Mouse (Mus musculus) ovary, postnatal 10 days (tissue): ENCODE results near the gene Sp2.
A peak's percentile ranks its signal among the peaks of the same experiment; 100 is the strongest.

Experiments used
- DNase-seq: peaks from one replicate; pipeline ENCODE4 v3.0.0; 2022; ENCODE audit warnings: low spot score

Gene Sp2

DNA sequence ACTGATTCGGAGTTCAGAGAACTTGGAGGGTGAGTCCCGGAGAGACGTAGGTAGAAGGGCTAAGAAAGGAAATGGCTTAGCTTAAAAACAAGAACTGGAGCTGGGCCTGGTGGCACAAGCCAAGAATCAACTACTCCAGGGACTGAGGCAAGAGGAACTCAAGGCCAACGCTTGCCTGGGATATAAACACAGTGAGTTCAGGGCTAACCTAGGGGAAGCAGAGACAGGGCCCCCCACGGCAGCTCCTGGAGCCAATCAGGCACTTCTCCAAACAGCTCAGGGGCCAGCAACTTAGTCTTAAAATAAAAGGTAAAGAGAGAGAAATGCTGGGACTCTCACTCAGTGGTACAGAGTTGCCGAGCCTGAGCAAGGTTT lies 44.3 kb downstream of the Sp2 start:
- no peak for DNase-seq

DNA sequence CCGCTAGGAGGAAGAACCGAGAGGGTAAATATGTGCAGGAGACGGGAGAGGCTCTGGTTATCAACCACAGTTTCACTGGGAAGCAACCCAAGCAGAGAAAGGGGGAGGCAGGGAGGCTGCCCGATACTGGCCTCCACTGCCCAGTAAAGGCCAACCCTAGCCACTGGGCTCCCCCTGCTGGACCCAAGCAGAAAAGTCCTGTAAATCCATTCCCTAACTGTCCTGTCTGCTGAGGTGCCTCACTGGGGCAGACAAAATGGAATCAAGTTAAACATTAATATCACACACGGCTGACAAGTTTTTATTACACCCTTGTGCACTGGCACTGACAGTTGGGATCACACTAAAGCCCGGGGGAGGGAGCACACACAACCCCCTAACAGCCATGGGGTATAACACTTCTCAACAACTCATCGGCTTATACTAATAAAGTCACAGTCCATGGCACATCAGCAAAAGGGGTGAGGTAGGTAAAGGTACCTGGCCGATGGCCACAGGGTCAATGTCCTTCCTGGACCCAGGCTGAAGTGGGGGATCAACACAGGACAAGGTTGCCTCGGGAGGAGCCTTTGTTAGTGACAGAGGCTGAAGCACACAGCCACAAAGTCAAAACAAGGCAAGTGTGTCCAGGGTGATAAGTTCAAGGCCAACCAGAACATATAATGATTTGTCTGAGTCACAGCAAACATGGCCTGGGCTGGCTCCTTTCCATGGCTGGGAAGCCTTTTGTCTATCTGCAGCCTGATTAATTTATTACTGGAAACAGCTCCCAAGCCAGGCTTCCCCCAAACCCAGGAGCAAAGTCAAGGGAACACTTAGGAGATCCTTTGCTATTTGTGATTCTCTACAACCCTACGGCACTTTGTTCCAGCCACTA lies 45.0 kb downstream of the Sp2 start:
- no peak for DNase-seq

DNA sequence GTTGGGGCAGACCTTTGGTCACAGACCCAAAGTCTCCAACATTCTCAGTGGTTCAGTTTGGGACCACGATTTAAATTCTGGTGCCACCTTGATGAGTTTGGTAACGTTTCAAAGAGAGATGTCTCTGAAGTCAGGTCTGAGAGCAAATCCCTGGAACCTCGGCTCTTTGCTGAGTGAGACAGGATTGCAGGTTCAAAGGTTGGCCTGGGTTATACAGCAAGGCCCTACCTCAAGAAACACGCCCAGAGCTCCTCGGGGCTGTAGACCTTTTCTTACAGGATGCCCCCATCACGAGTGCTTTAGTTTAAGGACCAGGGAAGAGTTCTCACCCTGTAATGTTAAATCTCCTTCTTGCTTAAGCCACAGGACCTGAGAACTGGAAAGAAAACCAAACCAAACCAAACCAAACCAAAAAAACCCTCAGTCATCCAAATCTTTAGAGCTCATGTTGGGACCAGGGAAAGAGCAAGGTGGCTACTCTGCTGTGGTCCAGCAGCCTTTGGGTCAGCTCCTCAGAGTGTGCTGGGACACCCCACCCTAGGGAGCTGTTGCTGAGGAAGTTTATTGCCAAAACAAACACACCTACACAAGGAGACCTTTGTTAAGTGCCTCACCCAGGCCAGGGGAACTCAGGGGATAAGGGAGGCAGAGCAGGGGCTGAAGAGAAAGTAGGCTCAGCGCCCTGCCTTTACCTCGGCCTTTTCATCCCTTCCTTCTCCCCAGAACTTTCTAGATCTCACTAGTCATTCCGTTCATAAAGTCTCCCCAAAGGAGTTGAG lies 46.7 kb downstream of the Sp2 start:
- no peak for DNase-seq

DNA sequence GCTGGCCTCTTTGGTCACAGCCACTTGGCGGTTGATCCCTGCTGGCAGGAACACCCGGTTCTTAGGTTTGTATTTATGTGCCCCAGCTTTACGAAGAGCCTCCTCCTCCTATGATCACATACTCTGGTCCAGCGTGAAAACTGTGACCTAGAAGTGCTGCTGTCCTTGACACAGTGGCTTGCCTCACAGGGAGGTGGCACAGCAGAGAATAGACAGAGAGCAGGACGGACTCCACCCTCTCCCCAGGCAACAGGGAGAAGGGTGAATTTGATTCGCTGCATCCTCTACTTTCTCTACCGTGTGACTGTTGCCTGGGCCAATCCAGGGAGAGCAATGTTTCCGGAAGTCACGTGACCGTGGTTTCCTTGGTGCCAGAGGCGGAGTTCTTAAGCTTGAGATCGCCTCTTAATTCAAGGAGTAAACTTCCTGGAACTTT lies 47.8 kb downstream of the Sp2 start:
- DNase-seq = no peak

DNA sequence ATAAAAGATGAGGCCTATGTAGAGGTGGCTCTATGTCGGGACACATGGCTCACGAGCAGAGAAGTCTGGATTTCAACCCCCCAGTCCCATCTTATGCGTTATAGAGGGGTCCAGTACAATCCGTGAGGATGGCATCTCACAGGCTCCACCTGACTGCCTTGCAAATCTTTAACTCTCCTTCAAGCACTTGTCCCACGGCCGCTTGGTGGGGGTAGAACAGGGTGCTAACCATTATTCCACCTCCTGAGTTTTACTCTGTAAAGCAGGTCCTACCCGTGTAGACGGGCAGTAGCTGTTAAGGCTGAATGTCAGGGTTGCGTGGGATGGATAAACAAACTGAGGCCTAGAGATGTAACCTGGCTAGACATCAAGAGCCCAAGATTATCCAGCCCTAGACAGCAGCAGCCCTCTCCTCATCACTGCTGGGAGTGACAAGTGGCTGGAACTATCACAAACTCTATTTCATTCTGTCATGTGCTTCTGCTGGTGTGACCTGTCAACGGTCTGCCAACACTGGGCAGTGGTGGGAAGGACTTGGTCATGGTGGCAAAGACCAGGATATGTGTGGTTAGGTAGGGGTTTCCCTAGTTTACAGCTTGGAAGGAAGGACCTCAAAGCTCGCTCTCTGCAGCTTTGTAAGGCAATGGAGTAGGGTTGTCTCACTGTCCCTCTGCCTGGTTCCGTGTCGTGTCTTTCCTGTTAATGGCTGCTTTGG lies 49.0 kb downstream of the Sp2 start:
- no peak for DNase-seq

DNA sequence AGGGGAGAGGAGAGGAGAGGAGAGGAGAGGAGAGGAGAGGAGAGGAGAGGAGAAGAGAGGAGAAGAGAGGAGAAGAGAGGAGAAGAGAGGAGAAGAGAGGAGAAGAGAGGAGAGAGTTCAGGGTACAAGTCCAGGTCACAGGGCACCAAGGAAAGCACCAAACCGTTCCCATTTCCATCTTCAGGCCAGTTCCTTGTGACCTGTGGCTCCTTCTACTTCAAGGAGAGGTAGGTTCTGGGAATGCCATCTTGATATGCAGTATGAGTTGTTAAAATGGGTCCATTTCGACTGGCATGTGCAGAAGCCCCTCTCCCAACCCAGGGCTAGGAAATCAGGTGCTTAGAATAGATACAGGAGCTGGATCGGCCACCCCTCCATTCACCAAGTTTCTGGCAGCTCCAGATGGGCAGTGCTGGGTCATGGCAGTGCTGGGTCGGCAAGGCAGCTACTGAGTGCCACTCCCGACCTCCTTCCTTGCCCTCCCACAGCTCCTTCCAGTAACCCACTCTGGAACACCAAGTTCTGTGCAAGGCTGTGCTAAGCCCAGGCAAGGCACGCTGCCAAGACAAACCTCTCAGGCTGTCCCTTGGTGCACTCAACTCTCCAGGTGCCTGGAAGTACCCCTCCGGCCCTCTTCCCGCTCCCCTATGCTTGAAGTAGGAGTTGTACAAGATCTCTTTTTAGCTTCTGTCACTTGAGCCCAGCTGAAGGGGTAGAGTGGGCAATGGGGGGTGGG lies 51.3 kb downstream of the Sp2 start:
- DNase-seq = no peak

DNA sequence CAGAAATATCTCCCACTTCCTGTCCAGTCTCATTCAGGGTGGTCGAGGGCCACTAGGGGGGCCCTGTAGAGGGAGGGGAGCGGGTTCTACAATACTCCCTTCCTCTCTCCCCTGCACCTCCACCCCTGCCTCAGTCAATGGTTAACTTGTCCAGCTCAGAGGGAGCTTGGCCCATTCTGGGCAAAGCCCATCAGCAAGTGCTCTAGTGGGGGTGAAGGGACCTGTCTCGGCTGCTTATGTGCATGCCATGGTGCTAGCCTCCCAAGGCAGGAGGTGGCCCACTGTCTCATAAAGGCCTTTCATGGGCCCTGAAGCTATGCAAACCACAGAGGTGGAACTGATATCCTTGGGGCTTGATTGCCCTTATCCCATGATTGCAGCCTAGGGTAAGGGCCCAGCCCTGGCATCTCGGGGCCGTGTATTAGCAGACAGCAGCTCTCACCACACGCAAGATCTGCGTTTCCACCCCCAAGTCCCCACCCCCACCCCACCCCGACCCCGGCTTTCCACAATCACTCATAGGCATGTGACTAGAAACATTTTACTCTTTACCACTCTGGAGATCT lies 52.9 kb downstream of the Sp2 start:
- no peak for DNase-seq

DNA sequence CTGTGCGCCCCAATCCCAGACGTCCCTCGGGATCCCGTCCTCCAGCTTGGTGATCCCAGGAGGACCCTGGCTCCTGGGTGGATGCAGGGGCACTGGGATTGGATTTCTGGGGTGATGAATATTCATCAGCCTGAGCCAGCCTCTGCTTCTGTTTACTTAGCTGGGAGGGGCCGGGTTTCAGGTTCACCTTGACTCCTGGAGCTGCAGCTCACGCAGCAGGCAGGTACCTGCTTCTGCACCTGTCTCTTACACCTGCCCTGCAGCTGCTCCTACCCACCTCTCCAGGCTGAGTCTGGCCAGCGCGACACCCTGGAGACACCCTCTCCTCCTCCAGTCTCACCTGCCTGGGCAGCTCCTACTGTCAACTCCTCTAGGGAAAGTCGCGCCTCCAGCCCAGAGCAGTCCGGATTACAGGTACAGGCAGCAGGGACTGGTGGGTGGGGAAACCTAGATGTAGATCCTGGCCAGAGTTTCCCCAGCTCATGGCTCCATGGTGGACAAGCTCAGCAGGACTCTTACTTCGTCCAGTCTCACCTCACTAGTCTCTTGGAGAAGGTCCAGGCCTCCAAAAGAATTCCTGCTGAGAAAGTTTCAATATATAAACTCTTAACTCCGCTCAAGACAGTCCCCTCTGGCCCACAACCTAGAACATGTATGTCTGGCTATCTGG lies 53.5 kb downstream of the Sp2 start:
- no peak for DNase-seq

DNA sequence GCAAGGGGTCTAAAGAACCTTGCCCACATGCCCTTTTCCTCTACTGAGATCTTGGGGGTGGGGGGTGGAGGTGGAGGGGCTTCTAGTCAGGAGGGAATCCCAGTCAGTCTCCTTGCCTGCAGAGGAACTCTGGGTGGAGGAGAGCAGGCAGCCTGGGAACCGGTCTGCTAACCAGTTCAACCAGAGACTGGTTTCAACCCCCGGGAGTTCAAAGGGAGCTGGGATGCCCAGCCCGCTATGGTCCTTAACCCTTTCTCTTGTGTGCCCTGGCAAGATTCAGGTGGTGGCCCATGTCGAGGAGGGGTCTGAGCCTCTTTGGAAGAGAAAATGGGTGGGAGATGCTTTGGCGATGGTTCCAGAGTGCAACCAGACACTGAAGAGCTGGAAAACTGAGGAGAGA lies 54.1 kb downstream of the Sp2 start:
- no peak for DNase-seq

DNA sequence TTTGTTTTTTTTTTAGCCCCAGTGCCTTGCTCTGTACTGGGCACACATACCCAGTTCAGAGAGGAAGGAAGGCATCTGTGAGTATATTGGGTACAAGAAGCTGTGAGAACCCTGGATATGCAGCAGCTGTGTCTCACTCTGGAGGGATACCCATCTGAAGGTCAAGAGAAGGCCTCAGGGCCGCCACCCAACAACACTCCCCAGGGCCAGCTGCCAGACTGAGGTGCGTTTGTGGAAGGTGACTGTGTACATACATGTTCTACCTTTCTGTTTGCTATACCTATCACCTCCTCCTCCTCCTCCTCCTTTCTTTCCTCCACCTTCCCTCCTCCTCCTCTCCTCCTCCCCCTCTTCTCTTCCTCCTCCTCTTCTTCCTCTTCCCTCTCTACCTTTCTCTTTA lies 54.7 kb downstream of the Sp2 start, which contains the start of gene Prr15l:
Gene Prr15l, plus strand, starts transcription at position 17 of the 400 bp plus-strand sequence.
- no peak for DNase-seq

DNA sequence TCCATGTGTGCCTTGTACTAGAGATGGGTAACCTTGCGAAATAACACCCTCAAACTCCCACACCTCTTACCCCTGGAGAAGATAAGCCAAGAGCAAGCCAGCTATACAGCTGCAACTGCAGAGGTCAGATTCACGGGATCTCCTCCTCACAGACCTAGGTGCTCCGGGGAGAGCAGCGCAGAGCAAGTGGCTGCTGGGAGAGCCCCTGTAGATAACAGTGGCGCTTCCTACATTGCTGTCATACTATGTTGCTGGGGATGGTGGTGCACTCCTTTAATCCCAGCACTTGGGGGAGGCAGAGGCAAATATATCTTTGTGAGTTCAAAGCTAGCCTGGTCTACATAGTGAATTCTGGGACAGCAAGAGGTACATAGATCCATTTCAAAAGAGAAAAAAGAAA lies 56.2 kb downstream of the Sp2 start:
- no peak for DNase-seq

DNA sequence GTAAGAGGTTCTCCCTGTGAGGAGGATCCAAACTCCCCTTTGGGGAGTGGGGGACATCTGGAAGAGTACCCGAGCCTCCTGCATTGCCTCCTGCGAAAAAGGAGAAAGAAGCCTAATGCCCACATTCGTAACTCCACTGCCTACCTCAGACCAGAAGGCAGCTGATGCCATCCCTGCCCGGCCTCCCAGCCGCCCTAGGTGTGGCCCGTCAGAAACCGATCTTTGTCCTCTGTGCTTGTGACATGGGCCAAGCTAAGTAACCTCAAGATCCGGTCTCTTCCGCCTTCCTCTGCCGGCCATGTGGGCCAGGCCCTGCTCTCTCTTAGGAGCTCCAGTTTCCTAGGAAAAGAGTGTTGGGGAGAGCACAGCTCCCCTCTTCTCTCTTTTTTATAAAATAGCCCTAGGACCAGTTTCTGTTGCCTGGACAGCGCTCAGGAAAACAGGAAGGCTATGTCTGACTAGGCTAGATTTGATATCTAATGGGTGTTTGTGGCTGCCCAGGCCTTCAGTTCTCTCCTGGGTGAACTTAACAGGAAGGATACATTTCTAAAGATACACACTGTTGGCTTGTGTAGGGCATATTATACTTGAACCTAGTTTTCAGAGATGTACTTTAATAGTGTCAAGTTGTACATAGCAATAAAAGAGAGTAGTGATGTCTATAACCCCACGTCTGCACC lies 57.1 kb downstream of the Sp2 start:
- DNase-seq = no peak

DNA sequence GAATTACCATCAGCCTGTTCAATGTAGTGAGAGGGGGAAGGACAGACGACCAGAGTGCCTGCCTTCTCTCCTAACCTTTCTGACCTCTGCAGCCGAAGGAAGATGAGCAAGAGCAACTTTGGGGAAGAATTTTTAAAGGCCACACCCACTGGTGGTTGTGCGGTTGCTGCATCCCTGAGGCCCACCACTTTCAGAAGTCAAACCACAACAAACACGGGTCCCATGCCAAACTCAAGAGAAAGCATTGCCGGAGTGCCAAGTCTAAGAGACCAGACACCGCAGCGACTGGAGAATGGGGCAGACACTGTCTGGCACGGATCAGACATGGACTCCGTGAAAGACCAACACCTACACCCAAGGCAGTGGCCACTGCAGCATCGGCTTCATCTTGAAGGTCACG lies 57.9 kb downstream of the Sp2 start:
- DNase-seq = no peak

DNA sequence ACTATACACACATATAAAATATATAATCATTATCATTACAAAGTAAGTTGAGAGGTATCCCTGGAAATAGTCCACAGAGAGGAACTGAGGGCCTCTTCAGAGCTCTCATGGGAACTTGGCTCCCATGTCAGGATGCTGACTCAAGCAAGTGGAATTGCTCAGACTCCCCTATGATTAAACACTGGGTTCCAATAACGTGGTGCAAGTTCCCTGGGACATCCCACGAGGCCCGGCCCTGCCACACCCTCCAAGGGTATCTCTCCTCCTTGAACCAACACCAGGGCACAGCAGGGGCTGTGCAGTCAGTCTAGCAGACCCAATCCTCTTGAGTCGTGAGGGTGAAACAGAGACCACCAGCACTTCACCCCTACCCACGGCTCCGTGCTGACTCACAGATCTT lies 63.8 kb downstream of the Sp2 start:
- no peak for DNase-seq

DNA sequence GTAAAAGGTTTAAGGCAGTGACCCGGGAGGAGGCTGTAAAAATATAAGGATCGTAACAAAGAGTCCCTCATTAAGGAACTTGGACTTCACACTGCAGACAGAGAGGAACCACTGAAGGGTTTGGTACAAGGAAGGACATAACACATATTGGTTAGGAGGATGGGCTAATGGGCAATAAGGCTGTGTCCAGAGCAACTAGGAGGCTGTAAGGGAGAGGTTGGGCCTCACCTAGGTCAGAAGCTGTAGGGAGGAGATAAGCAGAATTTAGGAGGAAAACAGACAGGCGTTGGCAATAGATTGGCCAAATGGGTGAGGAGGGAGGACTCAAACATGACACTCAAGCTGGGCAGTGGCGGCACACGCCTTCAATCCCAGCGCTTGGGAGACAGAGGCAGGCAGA lies 65.3 kb downstream of the Sp2 start:
- no peak for DNase-seq

DNA sequence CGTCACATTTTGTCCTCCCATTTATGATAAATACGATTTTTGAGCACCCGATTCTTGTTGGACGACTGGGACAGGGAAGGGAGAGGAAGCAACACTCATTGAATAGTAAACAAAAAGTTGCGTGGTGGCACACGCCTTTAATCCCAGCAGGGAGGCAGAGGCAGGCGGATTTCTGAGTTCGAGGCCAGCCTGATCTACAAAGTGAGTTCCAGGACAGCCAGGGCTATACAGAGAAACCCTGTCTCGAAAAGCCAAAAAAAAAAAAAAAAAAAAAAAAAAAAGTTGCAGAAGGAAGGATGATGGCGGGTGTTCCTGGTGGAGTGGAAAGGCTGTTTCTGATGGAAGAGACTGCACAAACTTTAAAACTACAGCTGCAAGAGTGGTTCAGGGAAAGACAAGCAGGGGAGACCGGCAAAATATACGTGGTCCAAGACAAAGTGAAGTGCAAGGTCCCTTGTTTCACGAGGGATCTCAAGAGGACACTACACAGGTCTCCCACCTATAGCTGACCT lies 65.8 kb downstream of the Sp2 start:
- DNase-seq = no peak

DNA sequence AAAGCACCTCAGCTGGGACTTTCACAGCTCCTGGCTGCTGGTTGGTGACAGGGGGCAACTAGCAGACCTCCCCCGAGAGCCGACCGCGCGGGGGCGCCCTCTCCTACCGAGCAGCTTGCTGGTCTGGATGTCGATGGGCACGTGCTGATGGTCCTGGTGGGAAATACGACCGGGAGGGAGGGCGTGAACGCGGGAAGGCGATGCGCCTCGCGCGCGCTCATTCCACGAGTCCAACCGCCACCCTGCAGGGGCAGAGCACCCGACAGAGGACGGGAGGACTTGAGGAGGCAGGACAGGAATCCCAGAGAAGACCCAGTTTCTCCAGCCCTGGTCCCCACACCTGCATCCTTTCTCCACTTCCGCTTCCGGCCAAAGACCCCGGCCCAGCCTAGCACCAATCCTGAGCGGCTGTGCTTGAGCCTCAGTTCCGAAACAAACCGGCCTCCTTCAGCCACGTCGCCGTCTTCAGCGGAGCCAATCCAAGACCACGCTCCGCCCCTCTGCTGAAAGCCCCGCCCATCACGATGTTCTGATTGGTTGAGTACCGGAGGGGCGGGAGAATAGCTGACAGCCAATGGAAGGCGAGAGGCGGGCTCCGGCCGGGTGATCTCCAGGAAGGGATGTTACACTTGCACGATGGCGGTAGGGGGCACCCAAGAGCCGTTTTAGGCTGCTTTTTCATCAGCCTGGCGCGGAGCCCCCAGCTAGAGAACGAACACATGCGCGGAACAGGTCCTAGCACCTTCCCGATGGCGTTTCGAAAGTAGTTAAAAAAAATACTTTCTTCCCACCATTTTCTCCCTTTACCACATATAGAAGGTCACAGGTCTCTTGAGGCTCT lies 66.5 kb downstream of the Sp2 start, which contains the start of gene Cdk5rap3:
Gene Cdk5rap3, minus strand, starts transcription at position 453 of the 841 bp plus-strand sequence.
- DNase-seq = peak; percentile 90

DNA sequence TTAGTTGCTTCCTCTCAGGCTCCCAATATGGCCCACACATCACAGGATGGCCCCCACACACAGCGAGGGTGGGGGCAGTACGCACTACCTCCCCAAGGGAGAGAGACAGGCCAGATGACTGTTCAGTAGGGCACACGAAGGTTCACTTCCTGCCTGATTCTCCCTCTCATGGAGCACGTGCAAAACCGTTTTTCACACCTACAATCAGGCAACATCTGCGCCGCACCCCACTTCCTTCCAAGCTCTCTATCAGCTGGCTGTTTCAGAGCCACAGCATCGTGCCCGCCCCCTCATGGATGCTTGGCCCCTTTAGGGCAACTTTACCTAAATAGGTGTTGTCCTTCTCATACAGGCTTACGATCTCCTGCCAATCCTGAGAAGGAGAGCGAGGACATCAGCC lies 70.1 kb downstream of the Sp2 start:
- no peak for DNase-seq

DNA sequence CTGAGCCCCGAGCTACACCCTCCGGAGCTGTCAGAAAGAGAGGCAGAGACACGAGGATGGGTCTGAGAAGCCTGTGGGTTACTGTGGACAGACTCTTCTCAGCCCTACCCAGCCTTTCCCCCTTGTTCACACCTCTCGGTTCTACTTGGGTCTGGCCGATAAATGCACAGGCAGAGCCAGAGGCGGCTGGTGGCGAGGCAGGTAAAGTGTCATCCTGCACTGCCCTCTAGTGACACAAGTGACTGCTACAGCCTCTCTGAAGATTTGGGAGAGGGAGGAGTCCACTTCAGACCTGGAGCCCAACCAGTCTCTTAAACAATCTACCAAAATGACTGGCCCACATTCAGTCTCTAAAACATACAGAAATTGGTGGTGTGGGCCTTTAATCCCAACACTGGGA lies 72.8 kb downstream of the Sp2 start:
- DNase-seq = peak; percentile 54
